Mouse (Mus musculus): ENCODE data around the gene Nmrk2.
"Not testable (repeated sequence)": the region's sequence is repeated elsewhere in the genome, so short reads cannot be mapped to it uniquely, and the experiment has no call there.

GRCm38 (mm10) chr10:81217267-81217666 is 15.4 kb upstream of the Nmrk2 start:
- not testable (repeated sequence) for TF ChIP-seq POLR2A, CTCF (IDR thresholded peaks at IDR 0.05; ENCODE audit: insufficient read depth, low read depth, low read length)
